Mouse (Mus musculus) gastrocnemius, adult 2 months (tissue): ENCODE measurements around the gene Sectm1b. TPM values are rescaled to one million over a fixed set of nuclear protein-coding genes. Genes with fewer than 3 reads are reported as not detected.
"Not testable (repeated sequence)": the region's sequence is repeated elsewhere in the genome, so short reads cannot be mapped to it uniquely, and the experiment has no call there.

Experiments
- DNase-seq: peaks from one replicate; pipeline ENCODE4 v3.0.0; 2022
- H3K27ac ChIP-seq: fragments of 200-600 bp; 2 replicates; pipeline ENCODE4 v1.8.1; 2022; ENCODE audit warnings: mild to moderate bottlenecking
- H3K4me3 ChIP-seq: fragments of 200-600 bp; 2 replicates; pipeline ENCODE4 v1.8.1; 2022; ENCODE audit warnings: mild to moderate bottlenecking, moderate library complexity
- CTCF ChIP-seq: fragments of 200-600 bp; IDR thresholded peaks from 2 replicates; pipeline ENCODE4 v1.8.1; 2022; ENCODE audit warnings: antibody characterized with exemption, mild to moderate bottlenecking, moderate library complexity
- intact Hi-C: fragments of 180-260 bp; cut with DNase I; formaldehyde crosslinking; loops from one replicate; pipeline ENCODE4 v1.15.1; 2025
- total RNA-seq, 2 experiments: library from RNA; stranded (reverse); gene quantifications; 2 replicates each; pipeline ENCODE4 v1.2.3; 2021

Sectm1b gene
- total RNA-seq, 2 experiments from 2014 or later, result not detected

GRCm38 (mm10) chr11:121089756-121090546 is 26.6 kb upstream of the Sectm1b start:
- H3K27ac ChIP-seq, result no peak overlapping the region
- TF ChIP-seq CTCF, result no peak
- no peak for DNase-seq
- H3K4me3 ChIP-seq, result no peak overlapping the region
- intact Hi-C loops, result no loop called here

GRCm38 (mm10) chr11:121088997-121089396 is 25.6 kb upstream of the Sectm1b start:
- intact Hi-C loops, result no loop called here

GRCm38 (mm10) chr11:121086296-121086695 is 22.9 kb upstream of the Sectm1b start:
- DNase-seq, result no peak
- no peak for TF ChIP-seq CTCF
- Histone ChIP-seq H3K27ac (no peak overlapping the region), H3K4me3 (no peak overlapping the region)
- intact Hi-C loops, result no loop called here

More at GRCm38 (mm10) chr11:121088997-121089396, 25.6 kb upstream of the Sectm1b start:
- no peak overlapping the region for H3K4me3 ChIP-seq
- no peak for TF ChIP-seq CTCF
- H3K27ac ChIP-seq, result no peak overlapping the region
- DNase-seq, result no peak

GRCm38 (mm10) chr11:121085181-121085580 is 21.8 kb upstream of the Sectm1b start:
- intact Hi-C loops, result no loop called here
- Histone ChIP-seq H3K27ac (no peak overlapping the region), H3K4me3 (no peak overlapping the region)
- TF ChIP-seq CTCF, result no peak
- DNase-seq, result no peak

- intact Hi-C loops, result no loop called here
- H3K4me3 ChIP-seq, result peak overlapping the region; percentile 35
- no peak for TF ChIP-seq CTCF
- no peak for DNase-seq
- peak overlapping the region; percentile 71 for H3K27ac ChIP-seq
Measured at GRCm38 (mm10) chr11:121082857-121083500, 19.6 kb upstream of the Sectm1b start.

GRCm38 (mm10) chr11:121082250-121082649 is 18.9 kb upstream of the Sectm1b start:
- peak overlapping the region; percentile 71 for H3K27ac ChIP-seq
- intact Hi-C loops, result no loop called here

GRCm38 (mm10) chr11:121081120-121081519 is 17.8 kb upstream of the Sectm1b start, which contains the start of gene Sectm1a:
TSS of gene Sectm1a (minus strand) at chr11:121081220.
- TF ChIP-seq CTCF, result no peak
- Histone ChIP-seq H3K4me3 (no peak within 1 kb of the TSS), H3K27ac (no peak within 1 kb of the TSS)
- no peak for DNase-seq
- intact Hi-C loops, result no loop called here

More at GRCm38 (mm10) chr11:121082250-121082649, 18.9 kb upstream of the Sectm1b start:
- no peak overlapping the region for H3K4me3 ChIP-seq
- TF ChIP-seq CTCF, result no peak
- DNase-seq, result no peak

GRCm38 (mm10) chr11:121080330-121080729 is 17.0 kb upstream of the Sectm1b start:
- TF ChIP-seq CTCF, result no peak
- Histone ChIP-seq H3K4me3 (no peak overlapping the region), H3K27ac (no peak overlapping the region)
- intact Hi-C loops, result no loop called here
- no peak for DNase-seq

GRCm38 (mm10) chr11:121075655-121076054 is 12.3 kb upstream of the Sectm1b start:
- intact Hi-C loops, result loop anchor here (5.0 kb wide), 1 partner anchor 47 kb away; no protein-coding TSS in a partner anchor
- H3K27ac ChIP-seq, result no peak overlapping the region
- no peak for DNase-seq
- no peak overlapping the region for H3K4me3 ChIP-seq
- TF ChIP-seq CTCF, result no peak

GRCm38 (mm10) chr11:121069662-121070061 is 6.3 kb upstream of the Sectm1b start:
- DNase-seq, H3K4me3 ChIP-seq, intact Hi-C loops, H3K27ac ChIP-seq: not testable (repeated sequence)

- no peak for DNase-seq
- Histone ChIP-seq H3K4me3 (no peak overlapping the region), H3K27ac (no peak overlapping the region)
- intact Hi-C loops, result no loop called here
- TF ChIP-seq CTCF, result no peak
Measured at GRCm38 (mm10) chr11:121067895-121068294, 4.5 kb upstream of the Sectm1b start.

GRCm38 (mm10) chr11:121064197-121064596 is 828 bp upstream of the Sectm1b start:
- peak overlapping the region; percentile 30 for H3K4me3 ChIP-seq
- intact Hi-C loops, result no loop called here
- DNase-seq, result no peak
- H3K27ac ChIP-seq, result 0 out of 2 replicates have a peak overlapping the region, but pooled peaks have one; percentile 4
- TF ChIP-seq CTCF, result peak; percentile 49

- Histone ChIP-seq H3K27ac (no peak overlapping the region), H3K4me3 (no peak overlapping the region)
- no peak for TF ChIP-seq CTCF
- intact Hi-C loops, result no loop called here
- DNase-seq, result no peak
Measured at GRCm38 (mm10) chr11:121061615-121062014, 1.8 kb downstream of the Sectm1b start.

- H3K4me3 ChIP-seq, DNase-seq, H3K27ac ChIP-seq, intact Hi-C loops: not testable (repeated sequence)
Measured at GRCm38 (mm10) chr11:121060401-121061067, 2.8 kb downstream of the Sectm1b start.
